In the genomic region with DNA sequence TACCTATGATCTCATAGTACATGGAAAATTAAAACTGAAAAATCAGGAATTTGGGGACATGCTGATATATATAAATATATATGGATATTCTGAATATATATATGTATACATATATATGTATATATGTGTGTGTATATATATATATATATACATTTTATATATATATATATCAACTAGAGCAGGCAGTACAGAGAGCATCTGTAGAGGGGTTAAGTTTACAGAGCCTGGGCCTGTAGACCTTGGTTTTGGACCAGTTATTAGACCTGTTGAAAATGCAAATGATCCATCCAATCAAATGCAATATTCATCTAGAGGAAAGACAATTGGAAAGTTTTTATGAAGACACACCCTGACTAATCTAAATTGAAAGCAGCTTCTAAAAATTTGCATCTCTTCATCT, we compare ENCODE assay signal across 19 mouse cellular contexts.
A peak's percentile ranks its signal among the peaks of the same experiment; 100 is the strongest.
DNase-seq lines count a peak whose midpoint lies in the region; ATAC-seq and TF ChIP-seq lines count a peak whose summit lies in the region.
"Had no signal": no experiment of that assay in that cellular context is flagged by ENCODE, and none has a peak within 500 bp of the region (broad histone marks: within the 10 kb centered on the region; RNA-seq: fewer than 3 reads in every experiment).

No protein-coding gene starts in this region.

- no peaks in the 10 kb centered on the region for H3K9me3 ChIP-seq in forebrain, embryonic 15.5 days
- H3K9me3 ChIP-seq in forebrain, embryonic 12.5 days: peaks cover 4% of the 10 kb centered on the region; the same call in 1 of the 2 replicates
- H3K9me3 ChIP-seq in heart, embryonic 14.5 days (ENCODE audit: control insufficient read depth, low read length): no peaks in the 10 kb centered on the region
- no peaks in the 10 kb centered on the region for H3K9me3 ChIP-seq in midbrain, embryonic 10.5 days (replicated peaks)
- peaks cover 6% of the 10 kb centered on the region; the same call in 1 of the 2 replicates for H3K9me3 ChIP-seq in midbrain, embryonic 14.5 days (ENCODE audit: control insufficient read depth, low read length)
- H3K9me3 ChIP-seq in liver, postnatal 0 days (ENCODE audit: low read length): no peaks in the 10 kb centered on the region
- H3K9me3 ChIP-seq: embryonic facial prominence, embryonic 12.5 days had no signal

- H3K4me1 ChIP-seq in forebrain, embryonic 15.5 days: peaks cover 22% of the 10 kb centered on the region
- H3K4me1 ChIP-seq in forebrain, embryonic 12.5 days: peaks cover 22% of the 10 kb centered on the region; the same call in 1 of the 2 replicates
- peaks cover 0 to 12% of the 10 kb centered on the region in 2 experiments for H3K4me1 ChIP-seq in heart, embryonic 14.5 days (ENCODE audit: control insufficient read depth in 2 of 2, insufficient read depth in 2 of 2, low read length in 2 of 2)
- peaks cover 50% of the 10 kb centered on the region for H3K4me1 ChIP-seq in midbrain, embryonic 10.5 days
- H3K4me1 ChIP-seq in midbrain, embryonic 14.5 days (ENCODE audit: control insufficient read depth, insufficient read depth, low read length): peaks cover 12% of the 10 kb centered on the region
- no peaks in the 10 kb centered on the region for H3K4me1 ChIP-seq in liver, postnatal 0 days (ENCODE audit: insufficient read depth)
- H3K4me1 ChIP-seq: embryonic facial prominence, embryonic 12.5 days had no signal

- no peak for TF ChIP-seq EP300 in liver, postnatal 0 days (IDR thresholded peaks at IDR 0.05; ENCODE audit: low read depth)

- no peak overlapping the region for H3K9ac ChIP-seq in forebrain, embryonic 15.5 days (replicated peaks)
- no peak overlapping the region for H3K9ac ChIP-seq in forebrain, embryonic 12.5 days
- H3K9ac ChIP-seq in heart, embryonic 14.5 days (ENCODE audit: low read length): no peak overlapping the region
- H3K9ac ChIP-seq in midbrain, embryonic 14.5 days (replicated peaks; ENCODE audit: low read length): no peak overlapping the region
- H3K9ac ChIP-seq in liver, postnatal 0 days (replicated peaks): no peak overlapping the region
- H3K9ac ChIP-seq: embryonic facial prominence, embryonic 12.5 days; heart, embryonic 15.5 days; hindbrain, embryonic 13.5 days had no signal

- no peaks in the 10 kb centered on the region for H3K36me3 ChIP-seq in forebrain, embryonic 15.5 days
- H3K36me3 ChIP-seq in forebrain, embryonic 12.5 days (replicated peaks): peaks cover 16% of the 10 kb centered on the region; the same call in 1 of the 2 replicates
- H3K36me3 ChIP-seq in heart, embryonic 14.5 days (ENCODE audit: control insufficient read depth, insufficient read depth, low read length): peaks cover 5% of the 10 kb centered on the region; the same call in 1 of the 2 replicates
- peaks cover 18% of the 10 kb centered on the region for H3K36me3 ChIP-seq in midbrain, embryonic 10.5 days
- 0 out of 2 replicates have a peak, but pooled peaks cover 12% of the 10 kb centered on the region for H3K36me3 ChIP-seq in midbrain, embryonic 14.5 days (ENCODE audit: control insufficient read depth, insufficient read depth, low read length)
- peaks cover 10% of the 10 kb centered on the region; the same call in 1 of the 2 replicates for H3K36me3 ChIP-seq in liver, postnatal 0 days (replicated peaks; ENCODE audit: insufficient read depth, low read length)
- H3K36me3 ChIP-seq: heart, embryonic 15.5 days had no signal

- no peak for DNase-seq in heart, postnatal 36 days
- no peak for DNase-seq in midbrain, embryonic 10.5 days (ENCODE audit: low spot score)
- DNase-seq in midbrain, embryonic 14.5 days: no peak
- DNase-seq in liver, postnatal 0 days: no peak
- DNase-seq: adrenal gland, postnatal 14 days; cerebellum, adult 11-12 months; cerebellum, adult 9-10 months; cerebellum, postnatal 25 days; gastrocnemius, postnatal 36 days; heart, adult 11 months had no signal

- H3K27me3 ChIP-seq in forebrain, embryonic 15.5 days: no peaks in the 10 kb centered on the region
- no peaks in the 10 kb centered on the region for H3K27me3 ChIP-seq in forebrain, embryonic 12.5 days
- peaks cover 24% of the 10 kb centered on the region for H3K27me3 ChIP-seq in heart, embryonic 14.5 days (ENCODE audit: control insufficient read depth, insufficient read depth, low read length)
- no peaks in the 10 kb centered on the region for H3K27me3 ChIP-seq in midbrain, embryonic 10.5 days (ENCODE audit: low read depth, poor library complexity, severe bottlenecking)
- H3K27me3 ChIP-seq in midbrain, embryonic 14.5 days (ENCODE audit: control insufficient read depth, insufficient read depth, low read length): no peaks in the 10 kb centered on the region
- no peaks in the 10 kb centered on the region for H3K27me3 ChIP-seq in liver, postnatal 0 days (ENCODE audit: insufficient read depth, low read length)
- H3K27me3 ChIP-seq: embryonic facial prominence, embryonic 12.5 days; hindbrain, embryonic 13.5 days; Patski had no signal

- no peak for ATAC-seq in forebrain, embryonic 15.5 days (replicated peaks)
- no peak for ATAC-seq in forebrain, embryonic 12.5 days (ENCODE audit: low FRiP score)
- ATAC-seq in heart, embryonic 14.5 days (ENCODE audit: insufficient number of reproducible peaks, insufficient read depth, low FRiP score, low read depth): no peak
- ATAC-seq in midbrain, embryonic 14.5 days (ENCODE audit: low FRiP score, low TSS enrichment): no peak
- no peak for ATAC-seq in liver, postnatal 0 days
- ATAC-seq: activated CD4-positive, CD25-positive, alpha-beta regulatory T cell, adult 4 months; intestine, embryonic 16.5 days; Patski had no signal

- no peak overlapping the region for H3K4me3 ChIP-seq in forebrain, embryonic 15.5 days
- H3K4me3 ChIP-seq in forebrain, embryonic 12.5 days (replicated peaks): no peak overlapping the region
- no peak overlapping the region for H3K4me3 ChIP-seq in heart, embryonic 14.5 days (ENCODE audit: control insufficient read depth in 1 of 2, insufficient read depth in 1 of 2, low read depth in 1 of 2, low read length in 2 of 2)
- H3K4me3 ChIP-seq in midbrain, embryonic 10.5 days: no peak overlapping the region
- H3K4me3 ChIP-seq in midbrain, embryonic 14.5 days (replicated peaks; ENCODE audit: low read depth, low read length): no peak overlapping the region
- no peak overlapping the region for H3K4me3 ChIP-seq in liver, postnatal 0 days (ENCODE audit: low read depth, low read length)
- H3K4me3 ChIP-seq: embryonic facial prominence, embryonic 12.5 days; heart, embryonic 15.5 days; hindbrain, embryonic 13.5 days had no signal

- H3K27ac ChIP-seq in forebrain, embryonic 15.5 days (replicated peaks): peak overlapping the region; percentile 81
- H3K27ac ChIP-seq in forebrain, embryonic 12.5 days: no peak overlapping the region
- no peak overlapping the region for H3K27ac ChIP-seq in heart, embryonic 14.5 days (replicated peaks in 1 of 2; ENCODE audit: control insufficient read depth in 1 of 2, insufficient read depth in 1 of 2, low read depth in 2 of 2, low read length in 2 of 2)
- 0 out of 2 replicates have a peak overlapping the region, but pooled peaks have one; percentile 42 for H3K27ac ChIP-seq in midbrain, embryonic 10.5 days (replicated peaks)
- H3K27ac ChIP-seq in midbrain, embryonic 14.5 days (replicated peaks; ENCODE audit: low read depth, low read length): no peak overlapping the region
- H3K27ac ChIP-seq in liver, postnatal 0 days (ENCODE audit: low read depth): no peak overlapping the region
- H3K27ac ChIP-seq: embryonic facial prominence, embryonic 12.5 days; heart, embryonic 15.5 days; hindbrain, embryonic 13.5 days had no signal

- H3K4me2 ChIP-seq in forebrain, embryonic 15.5 days (replicated peaks): no peak overlapping the region
- H3K4me2 ChIP-seq in forebrain, embryonic 12.5 days: no peak overlapping the region
- H3K4me2 ChIP-seq in heart, embryonic 14.5 days (ENCODE audit: low read length): peak overlapping the region; percentile 34; the same call in 1 of the 2 replicates
- no peak overlapping the region for H3K4me2 ChIP-seq in midbrain, embryonic 14.5 days (ENCODE audit: low read length)
- H3K4me2 ChIP-seq in liver, postnatal 0 days (ENCODE audit: low read depth, low read length): no peak overlapping the region
- H3K4me2 ChIP-seq: embryonic facial prominence, embryonic 12.5 days; heart, embryonic 15.5 days; hindbrain, embryonic 13.5 days had no signal

- intact Hi-C loops in heart, postnatal 36 days (cut with DNase I): no loop called here

- no peak for TF ChIP-seq CTCF in liver, postnatal 0 days (IDR thresholded peaks at IDR 0.05; ENCODE audit: low read depth)

Comparison
In these comparisons a context has a peak if more than half of its experiments do, and no peak if none do; other contexts are left out.
1. H3K27ac ChIP-seq: peak in forebrain, embryonic 15.5 days (single experiment) and midbrain, embryonic 10.5 days (single experiment); none in forebrain, embryonic 12.5 days (single experiment), heart, embryonic 14.5 days (0 of 2), midbrain, embryonic 14.5 days (single experiment) and liver, postnatal 0 days (single experiment).